Mouse (Mus musculus): ENCODE measurements at regions not wholly inside any gene's neighbourhood (a gene's known extent, or its start where the extent isn't known, plus 50 kb on each side); places are given as distances from the start of the nearest gene placed in this dataset.

DNA sequence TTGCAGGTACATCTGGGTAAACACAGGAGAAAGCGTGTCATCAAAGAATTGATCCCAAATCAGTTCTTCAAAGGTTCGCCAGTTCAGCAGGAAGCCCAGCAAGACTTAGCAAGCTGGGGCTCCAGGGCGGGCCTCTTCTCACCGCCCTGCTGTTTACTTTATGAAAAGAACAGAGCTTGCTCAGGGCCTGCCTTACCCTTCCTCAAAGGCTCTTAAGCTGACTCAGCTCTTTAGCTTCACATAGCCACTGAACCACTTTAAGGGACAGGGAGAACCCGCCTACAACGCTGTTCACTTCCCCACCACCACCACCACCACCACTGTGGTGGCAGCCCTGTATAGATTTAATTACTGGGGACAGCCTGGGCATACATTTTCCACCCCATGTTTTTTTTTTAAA, 148.5 kb downstream of the Clic5 start:
- no peak for ATAC-seq (replicated peaks; ENCODE audit: low FRiP score, low TSS enrichment, poor library complexity, severe bottlenecking)

DNA sequence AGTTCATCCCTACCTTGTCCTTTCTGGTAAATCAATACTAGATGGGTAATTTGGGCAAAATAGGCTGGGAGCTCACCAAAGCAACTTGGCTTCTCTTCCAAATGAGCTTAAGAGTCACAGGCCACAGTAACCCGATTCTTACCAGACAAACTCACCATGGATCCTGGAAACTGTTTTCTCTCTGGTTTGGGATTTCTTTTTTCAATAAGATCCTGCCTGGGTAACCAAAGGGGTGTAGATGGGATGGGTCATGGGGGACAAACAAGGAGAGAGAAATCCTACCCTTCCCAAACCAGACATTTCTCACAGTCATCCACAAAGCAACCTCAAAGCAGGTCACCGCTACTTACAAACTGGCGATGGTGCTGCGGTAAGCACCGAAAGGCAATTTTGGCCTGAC, 148.9 kb downstream of the Clic5 start:
- no peak for ATAC-seq (replicated peaks; ENCODE audit: low FRiP score, low TSS enrichment, poor library complexity, severe bottlenecking)

DNA sequence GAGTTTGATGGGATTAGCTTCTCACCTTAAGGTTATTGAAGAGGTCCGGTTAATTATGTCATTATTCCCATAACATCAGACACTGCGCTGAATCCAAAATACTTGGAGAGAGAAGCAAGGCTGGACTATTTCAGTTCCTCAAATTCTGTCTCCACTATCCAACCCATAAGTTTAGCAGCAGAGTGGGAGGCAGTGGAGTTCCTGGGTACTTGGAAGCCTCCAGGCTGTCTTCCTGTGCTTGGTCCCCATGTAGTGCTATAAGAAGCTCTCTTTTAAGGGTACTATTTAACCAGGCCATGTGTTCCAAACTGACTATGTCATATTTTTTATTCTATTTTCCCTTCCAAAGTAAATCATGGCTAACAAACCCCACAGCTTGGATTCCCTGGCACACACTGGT, 156.2 kb downstream of the Clic5 start:
- no peak for ATAC-seq (replicated peaks; ENCODE audit: low FRiP score, low TSS enrichment, poor library complexity, severe bottlenecking)

- ATAC-seq (replicated peaks; ENCODE audit: low FRiP score, low TSS enrichment, poor library complexity, severe bottlenecking), result no peak
These were observed 157.0 kb downstream of the Clic5 start for GRCm38 (mm10) chr17:44345374-44345773.

GRCm38 (mm10) chr17:44350201-44350948, 162.0 kb downstream of the Clic5 start:
- ATAC-seq (replicated peaks; ENCODE audit: low FRiP score, low TSS enrichment, poor library complexity, severe bottlenecking), result peak; percentile 29; the same call in 1 of the 2 replicates

DNA sequence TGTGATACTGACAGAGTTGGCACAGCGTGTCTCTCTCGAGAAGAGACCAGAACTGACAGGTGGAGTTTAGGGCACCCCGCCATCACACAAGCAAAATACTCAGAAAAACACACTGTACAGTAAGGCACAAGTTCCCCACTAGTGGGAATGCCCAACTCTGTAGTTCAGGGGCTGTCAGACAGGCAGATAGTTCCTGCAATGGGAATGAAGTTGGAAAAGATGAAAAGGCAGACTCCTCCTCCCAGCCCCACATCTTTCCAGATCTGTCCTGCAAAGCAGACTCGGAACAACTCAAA, 162.5 kb downstream of the Clic5 start:
- 0 out of 2 replicates have a peak, but pooled peaks have one; percentile 29 for ATAC-seq (replicated peaks; ENCODE audit: low FRiP score, low TSS enrichment, poor library complexity, severe bottlenecking)

DNA sequence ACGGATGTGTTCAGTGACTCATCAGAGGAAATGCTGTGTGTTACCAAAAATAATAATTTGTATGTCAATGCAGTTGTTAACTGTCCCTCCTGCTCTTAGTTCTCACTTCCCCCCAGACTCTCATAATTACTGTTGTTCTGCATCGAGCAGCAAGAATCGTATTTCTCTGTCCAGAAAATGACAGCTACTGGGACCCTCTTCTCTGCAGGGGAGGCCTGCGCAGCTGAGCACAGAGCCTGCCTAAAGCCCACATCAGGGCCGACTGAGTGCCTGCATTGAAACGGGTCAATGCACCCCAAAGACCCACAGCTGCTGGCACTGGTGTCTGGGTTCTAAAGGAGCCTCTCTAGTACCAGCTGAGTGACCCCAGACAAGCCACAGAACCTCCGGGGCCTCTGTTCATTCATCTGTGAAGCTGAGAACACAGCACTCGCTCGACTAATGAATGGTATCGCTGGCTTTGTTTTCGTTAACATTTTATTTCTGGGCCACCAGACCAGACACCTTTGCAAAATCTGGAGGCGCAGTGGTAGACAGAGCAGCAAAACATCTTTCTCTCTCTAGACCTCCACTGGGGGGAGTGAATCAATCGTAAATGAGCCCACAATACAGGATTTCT, 163.2 kb downstream of the Clic5 start:
- no peak for ATAC-seq (replicated peaks; ENCODE audit: low FRiP score, low TSS enrichment, poor library complexity, severe bottlenecking)

DNA sequence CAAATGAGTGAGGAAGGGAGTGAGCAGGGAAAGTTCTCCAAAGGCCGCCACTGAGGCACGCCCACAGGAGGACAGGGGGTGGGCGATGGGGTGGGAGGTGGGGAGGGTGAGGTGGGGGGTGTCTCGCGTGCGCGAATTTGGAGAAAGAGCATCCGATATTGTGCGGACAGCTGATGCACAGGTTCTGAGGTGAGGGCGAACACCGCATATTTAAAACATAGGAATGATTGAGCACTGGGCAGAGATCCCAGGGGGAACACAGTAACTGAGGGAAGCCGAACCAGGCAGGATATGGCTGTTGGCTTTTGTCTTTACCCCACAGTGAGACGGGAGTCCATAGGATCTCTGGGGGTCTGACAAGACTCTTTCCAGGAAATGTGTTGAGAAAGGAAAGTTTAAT, 163.8 kb downstream of the Clic5 start:
- no peak for ATAC-seq (replicated peaks; ENCODE audit: low FRiP score, low TSS enrichment, poor library complexity, severe bottlenecking)

GRCm38 (mm10) chr17:44363111-44363510, 174.7 kb downstream of the Clic5 start:
- no peak for ATAC-seq (replicated peaks; ENCODE audit: low FRiP score, low TSS enrichment, poor library complexity, severe bottlenecking)

DNA sequence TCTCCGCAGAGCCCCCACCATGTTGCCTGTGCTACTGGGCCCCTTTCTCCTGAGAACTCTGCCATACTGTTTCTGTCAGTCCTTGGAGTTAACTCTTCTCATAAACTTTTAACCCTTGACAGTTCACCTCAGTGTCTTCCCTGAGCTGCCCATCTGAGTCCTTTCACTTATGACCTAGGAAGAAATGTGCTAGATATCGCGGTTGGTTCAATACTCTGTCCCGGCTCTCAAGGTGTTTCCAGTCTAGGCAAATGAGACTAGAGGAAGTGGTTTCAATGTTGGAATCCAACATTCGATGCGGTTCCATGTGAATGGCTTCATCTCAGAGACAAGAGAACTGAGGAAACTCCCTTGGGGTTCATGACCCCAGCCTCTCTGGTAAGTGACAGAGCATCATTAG, 176.1 kb downstream of the Clic5 start:
- ATAC-seq (replicated peaks; ENCODE audit: low FRiP score, low TSS enrichment, poor library complexity, severe bottlenecking), result no peak

DNA sequence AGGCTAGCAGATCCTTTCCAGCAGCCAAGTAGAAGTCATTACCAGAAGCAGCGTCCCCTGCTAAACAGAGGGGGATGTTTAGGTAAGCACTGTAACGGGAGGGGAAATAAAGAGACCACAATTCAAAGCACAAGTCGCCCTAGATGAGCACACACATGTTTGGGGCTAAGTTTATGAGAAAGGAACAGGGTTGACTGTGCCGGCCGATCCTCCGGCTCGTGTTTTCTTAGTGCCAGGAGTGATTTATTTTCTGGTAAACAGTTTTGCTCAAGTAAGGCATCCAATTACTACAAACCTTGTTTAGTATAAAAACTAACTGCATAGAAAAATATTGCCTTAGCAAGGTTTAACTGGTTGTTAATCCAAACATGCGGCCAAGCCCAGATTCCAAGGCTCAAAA, 178.1 kb downstream of the Clic5 start:
- no peak for ATAC-seq (replicated peaks; ENCODE audit: low FRiP score, low TSS enrichment, poor library complexity, severe bottlenecking)

DNA sequence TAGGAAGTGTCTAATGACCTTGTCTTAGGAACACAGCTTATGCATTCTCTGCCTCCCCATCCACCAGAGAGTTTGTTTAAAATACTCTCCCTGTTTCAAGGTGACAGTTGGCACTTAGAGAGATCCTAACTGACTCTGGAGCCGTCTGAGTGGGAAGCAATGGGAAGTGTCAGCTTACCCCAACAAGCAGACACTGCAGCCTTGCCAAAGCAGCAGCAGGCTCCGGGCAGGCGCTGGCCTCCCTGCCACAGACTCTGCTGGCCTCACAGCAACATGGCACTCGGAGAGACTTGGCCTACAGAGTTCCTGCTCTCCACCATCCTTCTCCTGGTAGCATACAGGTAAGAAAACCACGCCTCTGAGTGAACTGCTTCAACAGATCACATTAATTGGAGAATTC, 179.2 kb downstream of the Clic5 start:
- no peak for ATAC-seq (replicated peaks; ENCODE audit: low FRiP score, low TSS enrichment, poor library complexity, severe bottlenecking)

DNA sequence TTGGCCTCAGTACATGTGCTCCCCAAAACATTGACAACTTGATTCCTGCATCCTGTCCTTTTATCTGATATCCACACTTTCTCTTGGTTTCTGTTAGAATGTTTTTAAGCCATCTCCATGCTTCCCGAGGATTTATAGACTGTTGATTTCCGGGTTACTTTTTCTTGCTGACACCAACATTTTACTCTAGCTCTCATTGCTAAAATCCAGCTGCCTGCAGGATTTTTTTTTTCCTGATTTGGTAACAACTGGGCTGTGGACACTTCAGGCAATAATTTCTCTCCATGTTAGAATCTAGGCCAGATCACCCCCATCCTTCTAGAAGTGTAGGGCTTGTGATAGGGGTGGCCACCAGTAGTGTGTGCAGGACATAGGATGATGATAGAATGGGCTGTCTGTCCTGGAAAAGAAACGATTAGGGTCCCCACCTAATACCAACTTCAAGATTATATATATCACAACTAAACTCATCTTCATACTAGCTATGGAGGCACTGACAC, 182.6 kb downstream of the Clic5 start:
- ATAC-seq (replicated peaks; ENCODE audit: low FRiP score, low TSS enrichment, poor library complexity, severe bottlenecking), result no peak

GRCm38 (mm10) chr17:44371620-44372019, 183.2 kb downstream of the Clic5 start:
- 0 out of 2 replicates have a peak, but pooled peaks have one; percentile 34 for ATAC-seq (replicated peaks; ENCODE audit: low FRiP score, low TSS enrichment, poor library complexity, severe bottlenecking)

DNA sequence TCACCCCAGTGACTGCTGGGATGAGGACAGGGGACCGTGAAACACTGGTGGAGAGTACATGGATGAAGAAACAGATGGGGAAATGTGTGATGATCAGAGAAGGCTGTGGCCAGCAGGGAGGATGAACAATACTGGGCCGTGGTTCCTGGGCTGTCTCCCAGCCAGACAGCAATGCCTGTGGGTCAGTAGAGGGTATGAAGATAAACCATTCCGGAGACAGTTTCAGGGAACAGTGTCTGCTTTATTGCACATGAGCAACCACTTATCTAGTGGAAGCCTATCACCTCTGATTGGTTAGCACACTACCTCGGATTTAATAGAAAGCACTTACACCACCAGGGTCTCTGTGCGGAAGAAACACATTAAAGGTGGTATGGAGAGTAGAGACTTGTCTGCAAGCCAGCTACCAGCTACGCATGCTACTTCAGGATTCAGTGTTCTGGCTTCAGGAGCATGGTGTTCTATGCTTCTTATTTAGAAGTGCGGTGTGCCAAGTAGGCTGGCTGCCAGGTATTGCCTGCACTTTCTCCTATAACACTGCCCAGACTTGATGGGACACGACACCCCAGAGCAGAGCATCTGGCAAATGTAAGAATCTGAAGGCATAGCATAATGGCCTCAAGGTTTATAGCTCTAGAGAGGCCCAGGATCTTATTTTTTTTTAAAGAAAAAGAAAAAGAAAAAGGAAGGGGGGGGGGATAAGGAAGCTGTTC, 185.5 kb downstream of the Clic5 start:
- no peak for ATAC-seq (replicated peaks; ENCODE audit: low FRiP score, low TSS enrichment, poor library complexity, severe bottlenecking)

GRCm38 (mm10) chr17:44378391-44378790, 190.0 kb downstream of the Clic5 start:
- ATAC-seq (replicated peaks; ENCODE audit: low FRiP score, low TSS enrichment, poor library complexity, severe bottlenecking), result no peak

DNA sequence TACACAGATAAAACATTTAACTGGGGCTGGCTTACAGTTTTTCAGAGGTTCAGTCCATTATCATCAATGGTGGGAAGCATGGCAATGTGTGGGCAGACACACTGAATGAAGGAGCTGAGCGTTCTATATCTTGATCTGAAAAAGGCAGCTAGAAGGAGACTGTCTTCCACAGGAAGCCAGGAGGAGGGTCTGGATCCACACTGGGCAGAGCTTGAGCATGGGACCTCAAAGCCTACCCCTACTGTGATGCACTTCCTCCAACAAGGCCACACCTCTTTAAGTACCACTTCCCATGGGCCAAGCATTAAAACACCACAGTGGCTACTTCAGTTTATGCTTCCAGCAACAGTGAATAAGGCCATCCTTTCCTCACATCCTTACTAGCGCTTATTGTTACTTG, 200.5 kb downstream of the Clic5 start:
- no peak for ATAC-seq (replicated peaks; ENCODE audit: low FRiP score, low TSS enrichment, poor library complexity, severe bottlenecking)

DNA sequence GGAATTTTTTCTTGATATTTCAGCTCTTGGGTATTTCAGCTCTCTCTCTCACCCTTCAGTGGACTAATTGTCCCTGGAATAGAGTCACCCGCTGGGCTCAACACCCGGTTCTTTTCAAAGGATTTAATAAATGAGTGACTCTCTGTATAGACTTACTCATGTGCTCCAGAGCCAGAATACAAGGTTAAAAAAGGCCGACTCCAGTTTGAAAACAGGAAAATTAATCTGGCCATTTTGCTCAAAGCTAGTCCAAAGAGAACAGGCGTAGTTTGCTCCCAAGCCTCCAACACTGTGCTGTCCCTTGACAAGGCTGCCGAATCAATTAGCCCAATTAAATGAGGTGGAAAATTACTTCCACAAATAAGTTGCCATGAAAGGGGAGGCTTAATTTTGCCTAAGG, 209.4 kb downstream of the Clic5 start:
- no peak for ATAC-seq (replicated peaks; ENCODE audit: low FRiP score, low TSS enrichment, poor library complexity, severe bottlenecking)

DNA sequence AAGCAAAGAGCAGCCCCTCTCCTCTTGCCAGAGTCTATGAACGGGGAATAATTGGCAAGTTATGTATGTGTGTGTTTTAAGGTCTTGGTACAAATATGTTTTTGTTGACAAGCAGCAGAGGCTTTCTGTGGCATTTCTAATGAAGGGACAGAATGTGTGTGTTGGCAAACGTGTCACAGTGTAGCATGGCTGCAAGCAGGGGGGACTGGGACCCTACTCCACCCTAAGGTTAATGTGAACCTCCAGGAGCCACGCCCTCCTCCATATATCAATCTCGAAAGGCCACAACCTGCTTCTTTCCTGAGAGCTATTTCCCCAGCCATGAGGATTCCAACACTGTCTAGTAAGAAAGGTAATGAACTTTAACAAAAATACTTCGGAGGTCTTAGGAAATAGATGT, 209.8 kb downstream of the Clic5 start:
- ATAC-seq (replicated peaks; ENCODE audit: low FRiP score, low TSS enrichment, poor library complexity, severe bottlenecking), result no peak

GRCm38 (mm10) chr17:44404923-44405322, 216.5 kb downstream of the Clic5 start:
- no peak for ATAC-seq (replicated peaks; ENCODE audit: low FRiP score, low TSS enrichment, poor library complexity, severe bottlenecking)

- ATAC-seq (replicated peaks; ENCODE audit: low FRiP score, low TSS enrichment, poor library complexity, severe bottlenecking), result no peak
These were observed 222.6 kb downstream of the Clic5 start for GRCm38 (mm10) chr17:44410961-44411360.
